Mouse (Mus musculus): ENCODE data around the gene 3100002H09Rik. TPM values are rescaled to one million over a fixed set of nuclear protein-coding genes. Genes with fewer than 3 reads are reported as not detected.

Gene 3100002H09Rik
- total RNA-seq, 1 experiment from 2014 or later, result not detected

GRCm38 (mm10) chr4:124614189-124614588 is 3.6 kb upstream of the 3100002H09Rik start:
- no peak for DNase-seq

DNA sequence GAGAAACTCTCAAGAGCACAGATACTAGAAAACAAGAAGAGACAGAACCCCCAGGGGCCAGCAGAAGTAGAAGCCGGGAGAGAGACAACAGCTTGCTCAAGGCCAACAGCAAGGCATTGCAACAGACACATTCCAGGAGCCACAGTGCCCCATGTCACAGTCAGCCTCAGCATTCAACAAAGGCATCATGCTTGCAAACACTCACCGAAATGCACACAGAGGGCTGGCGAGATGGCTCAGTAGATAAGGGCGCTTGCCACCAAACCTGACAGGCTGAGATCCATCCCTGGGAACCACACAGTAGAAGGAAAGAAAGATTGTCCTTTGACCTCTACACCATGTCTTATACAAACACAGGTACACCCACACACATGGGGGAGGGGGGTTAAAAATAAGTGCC is 1.2 kb upstream of the 3100002H09Rik start:
- no peak for DNase-seq

DNA sequence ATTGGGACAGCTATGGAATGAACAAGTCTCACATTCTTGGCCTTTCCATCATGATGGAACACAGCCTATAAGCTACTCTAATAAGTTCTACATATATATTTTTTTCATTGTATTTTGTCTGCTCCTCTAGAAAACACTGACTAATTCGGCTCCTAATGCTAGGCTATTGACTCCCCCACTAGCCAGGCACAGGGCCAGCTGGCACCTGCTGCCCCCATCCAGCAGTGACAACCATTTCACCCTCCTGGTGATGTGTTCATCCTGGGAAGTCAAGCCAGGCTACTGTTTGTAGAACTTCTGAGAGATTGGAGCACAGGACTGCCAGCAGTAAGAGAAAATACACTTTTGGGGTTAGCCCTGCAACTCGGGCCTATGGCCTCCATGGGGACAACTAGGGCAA is 537 bp downstream of the 3100002H09Rik start:
- DNase-seq, result no peak

DNA sequence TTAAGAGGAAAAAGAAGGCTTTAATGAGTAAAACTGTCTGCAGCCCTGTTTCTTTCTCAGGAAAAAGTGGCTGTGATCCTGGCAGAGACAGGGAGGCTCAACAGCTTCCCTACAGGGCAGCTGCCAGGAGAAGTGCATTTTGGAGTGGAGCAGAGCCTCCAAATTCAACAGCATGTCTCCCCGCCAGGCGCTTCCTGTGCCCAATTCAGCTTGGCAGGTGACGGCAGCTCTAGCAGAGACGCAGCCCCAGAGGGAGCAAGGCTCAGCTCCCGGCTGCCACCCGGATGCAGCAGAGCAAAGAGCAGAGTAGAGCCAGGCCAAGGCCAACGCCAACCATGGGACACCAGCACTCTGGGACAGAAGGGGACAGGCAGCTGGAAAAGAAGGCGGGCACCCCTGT is 3.4 kb downstream of the 3100002H09Rik start:
- DNase-seq, result no peak

- DNase-seq, result no peak
Observed at GRCm38 (mm10) chr4:124606180-124606579, 4.4 kb downstream of the 3100002H09Rik start.

GRCm38 (mm10) chr4:124605255-124605654 is 5.3 kb downstream of the 3100002H09Rik start:
- no peak for DNase-seq

GRCm38 (mm10) chr4:124603712-124604111 is 6.9 kb downstream of the 3100002H09Rik start:
- no peak for DNase-seq

- DNase-seq, result no peak
Observed at GRCm38 (mm10) chr4:124595929-124596328, 14.7 kb downstream of the 3100002H09Rik start.

- peak; percentile 37 for DNase-seq
Observed at GRCm38 (mm10) chr4:124594933-124595332, 15.7 kb downstream of the 3100002H09Rik start.

DNA sequence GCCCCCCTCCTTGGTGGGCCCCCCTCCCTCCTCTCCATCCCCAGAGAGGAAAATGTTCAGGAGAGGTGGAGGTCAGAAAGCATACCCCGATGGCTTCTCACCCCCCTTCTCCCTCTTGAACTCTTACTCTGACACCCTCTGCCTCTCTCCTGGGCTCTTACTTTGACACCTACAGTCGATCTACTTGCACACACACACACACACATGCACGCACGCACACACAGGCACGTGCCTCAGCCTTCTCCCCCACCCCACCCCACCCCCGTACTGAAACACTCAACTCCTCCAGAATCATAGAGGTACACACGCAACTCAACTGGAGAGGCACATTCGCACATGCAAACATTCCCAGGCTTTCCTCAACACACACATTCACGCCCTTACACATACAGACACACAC is 16.9 kb downstream of the 3100002H09Rik start:
- DNase-seq, result no peak

DNA sequence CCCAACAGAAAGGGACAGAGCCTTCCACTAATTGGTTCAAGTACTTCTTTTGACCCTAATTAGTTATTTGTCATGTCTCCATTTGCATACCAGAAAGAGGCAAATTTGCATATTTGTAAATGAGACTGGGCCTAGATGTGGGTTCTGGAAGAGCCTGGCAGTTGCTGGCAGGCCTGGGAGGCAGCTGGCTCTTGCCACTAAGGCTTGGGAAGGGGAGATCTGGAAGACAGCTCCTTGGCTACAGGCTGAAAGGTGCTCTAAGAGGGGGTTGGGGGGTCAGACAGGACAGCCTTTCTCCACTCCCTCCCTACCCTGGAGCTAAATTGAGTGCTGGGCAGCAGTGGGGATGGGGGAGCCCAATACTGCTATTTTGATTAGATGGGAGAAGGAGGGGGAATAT is 17.4 kb downstream of the 3100002H09Rik start:
- DNase-seq, result no peak

- no peak for DNase-seq
Observed at GRCm38 (mm10) chr4:124592241-124592640, 18.4 kb downstream of the 3100002H09Rik start.

DNA sequence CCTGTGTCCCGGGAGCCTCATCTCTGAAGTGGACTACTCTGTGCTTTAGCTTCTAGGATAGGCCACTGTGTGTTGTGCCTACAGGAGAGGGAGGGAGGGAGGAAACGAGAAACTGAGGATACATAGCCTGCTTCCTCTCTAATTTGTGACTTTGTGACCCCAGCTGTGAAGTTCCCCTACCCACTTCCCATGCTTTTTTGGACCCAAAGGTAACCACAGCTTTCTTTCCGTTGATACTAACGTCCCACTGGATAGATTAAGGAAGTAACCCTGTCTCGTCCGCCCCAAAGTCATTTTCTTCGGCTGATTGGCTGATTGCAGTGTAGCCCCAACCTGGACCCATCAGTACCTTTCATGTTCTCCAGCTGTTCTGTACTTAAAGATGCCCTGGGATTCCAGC is 29.9 kb downstream of the 3100002H09Rik start:
- no peak for DNase-seq

DNA sequence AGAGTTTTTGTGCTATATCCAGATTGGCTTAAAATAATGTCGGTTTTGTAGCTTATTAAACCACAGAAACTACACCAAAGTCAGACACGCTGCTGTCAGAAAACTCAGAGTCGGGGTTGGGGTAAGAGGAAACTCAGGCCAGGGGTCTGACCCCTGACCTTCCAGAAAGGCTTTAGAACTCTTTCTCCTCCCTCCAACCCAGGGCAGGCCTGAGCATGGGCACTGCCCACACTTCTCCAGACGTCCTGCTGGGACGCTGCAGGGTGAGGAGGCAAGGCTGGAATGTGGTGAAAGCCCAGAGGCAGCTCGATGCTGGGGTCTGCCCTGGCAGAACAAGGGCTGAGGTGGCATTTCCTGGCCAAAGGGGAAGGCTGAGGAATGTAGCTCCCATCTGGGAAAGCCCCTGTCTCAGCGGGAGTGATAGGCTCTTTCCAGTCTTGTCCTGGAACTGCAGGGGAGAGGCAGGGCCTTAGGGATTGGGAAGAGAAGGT is 34.6 kb downstream of the 3100002H09Rik start:
- DNase-seq, result no peak

DNA sequence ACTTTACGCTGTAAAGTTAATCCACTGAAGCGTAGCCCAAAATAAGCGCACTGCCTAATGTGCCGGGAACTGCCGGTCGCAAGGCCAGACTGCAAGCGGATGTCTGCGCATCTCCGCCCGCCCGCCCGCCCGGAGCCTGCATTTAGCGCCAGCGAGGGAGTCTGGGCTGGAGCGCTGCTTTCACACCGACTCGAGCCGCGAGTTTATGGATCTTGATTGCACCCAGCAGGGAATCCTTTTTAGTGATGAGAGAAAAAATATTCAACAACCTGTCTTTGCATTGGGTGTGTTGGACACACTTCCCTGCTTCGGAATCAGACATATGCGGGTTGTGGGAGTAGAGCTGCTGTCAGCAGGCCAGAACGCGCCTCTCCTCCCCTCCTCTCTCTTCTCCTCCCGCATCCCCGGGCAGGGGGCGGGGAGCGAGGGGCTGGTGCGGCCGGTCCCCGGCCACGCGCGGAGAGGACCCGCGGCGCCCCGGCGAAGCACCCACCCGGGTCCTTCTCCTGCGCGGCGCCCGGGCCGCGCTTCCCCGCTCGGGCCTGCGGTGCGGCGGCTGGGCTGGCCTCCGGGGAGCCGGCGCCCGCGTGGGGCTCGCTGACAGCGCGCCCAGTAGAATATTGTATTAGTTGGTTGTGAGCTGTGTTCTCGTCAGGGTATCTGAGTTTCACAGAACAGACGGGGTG is 35.2 kb downstream of the 3100002H09Rik start:
- DNase-seq, result no peak

DNA sequence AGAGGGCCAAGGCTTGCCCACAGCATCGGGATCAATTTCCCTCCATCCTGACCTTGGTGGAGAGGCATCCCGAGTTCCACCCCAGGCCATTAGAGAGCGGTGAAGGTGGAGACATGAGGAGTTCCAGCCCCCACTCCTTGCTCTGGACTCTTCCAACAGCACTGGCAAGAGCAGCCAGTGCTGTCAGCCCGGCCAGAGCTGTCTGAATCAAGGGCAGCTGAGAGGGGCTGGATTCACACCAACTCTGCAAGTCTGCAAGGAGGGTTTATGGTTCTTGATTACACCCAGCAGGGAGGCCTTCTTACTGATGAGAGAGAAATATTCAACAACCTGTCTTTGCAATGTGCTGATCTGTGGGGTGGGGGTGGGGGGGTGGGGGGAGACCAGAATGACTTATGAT is 37.0 kb downstream of the 3100002H09Rik start:
- DNase-seq, result no peak

DNA sequence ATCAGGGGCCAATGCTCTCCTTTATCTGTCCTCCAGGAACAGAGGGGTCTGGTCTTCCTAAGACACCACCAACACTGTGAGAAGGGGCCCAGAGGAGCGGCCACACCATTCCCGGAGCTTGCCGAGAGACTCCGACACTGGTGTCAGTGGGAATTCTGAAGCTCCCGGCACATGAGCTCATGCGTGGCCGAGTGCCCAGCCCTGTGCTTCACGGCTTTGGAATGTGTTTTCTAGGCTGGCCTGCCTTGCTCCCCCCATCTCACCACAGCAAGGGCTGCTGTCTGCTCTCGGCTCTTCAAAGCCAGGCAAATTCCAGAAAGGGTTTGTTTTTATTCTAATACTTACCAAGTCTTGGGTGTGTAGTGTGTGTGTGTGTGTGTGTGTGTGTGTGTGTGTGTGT is 39.6 kb downstream of the 3100002H09Rik start:
- peak; percentile 78 for DNase-seq

GRCm38 (mm10) chr4:124569661-124570060 is 40.9 kb downstream of the 3100002H09Rik start:
- DNase-seq, result no peak

DNA sequence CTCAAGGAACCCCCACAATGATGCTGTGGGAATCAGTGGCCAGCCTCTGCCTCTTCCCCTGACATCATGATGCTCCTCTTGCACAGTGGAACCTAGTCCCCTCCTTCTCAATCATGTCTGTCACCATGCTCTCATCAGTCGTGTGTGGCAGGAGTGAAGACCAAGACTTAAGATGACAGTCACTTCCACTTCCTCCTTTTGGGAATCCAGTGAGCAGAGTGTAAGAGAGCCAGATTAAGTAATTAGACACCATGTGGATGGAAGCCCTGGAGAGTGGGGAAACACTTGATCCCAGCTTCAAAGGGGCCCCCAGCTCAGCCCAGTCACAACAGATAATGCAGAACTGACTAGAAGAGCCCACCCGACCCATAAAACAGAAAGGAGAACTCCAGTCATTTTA is 47.2 kb downstream of the 3100002H09Rik start:
- no peak for DNase-seq

- no peak for DNase-seq
Observed at GRCm38 (mm10) chr4:124562721-124563120, 47.9 kb downstream of the 3100002H09Rik start.

All from adrenal gland, postnatal 25 days (tissue).